Mouse (Mus musculus): ENCODE results near the gene Camk2b.

Gene Camk2b

GRCm38 (mm10) chr11:6050066-6050560 lies 16.0 kb downstream of the Camk2b start:
- no peak for DNase-seq (ENCODE audit: low read depth in 1 of 2, low spot score in 2 of 2)

- DNase-seq (ENCODE audit: low read depth in 1 of 2, low spot score in 2 of 2): no peak
These were observed 18.0 kb downstream of the Camk2b start for GRCm38 (mm10) chr11:6048208-6048607.

GRCm38 (mm10) chr11:6038929-6039328 lies 27.2 kb downstream of the Camk2b start:
- no peak for DNase-seq (ENCODE audit: low read depth in 1 of 2, low spot score in 2 of 2)

GRCm38 (mm10) chr11:6037686-6038085 lies 28.5 kb downstream of the Camk2b start:
- no peak for DNase-seq (ENCODE audit: low read depth in 1 of 2, low spot score in 2 of 2)

- DNase-seq (ENCODE audit: low read depth in 1 of 2, low spot score in 2 of 2): no peak
These were observed 29.0 kb downstream of the Camk2b start for GRCm38 (mm10) chr11:6037198-6037597.

GRCm38 (mm10) chr11:6036477-6036876 lies 29.7 kb downstream of the Camk2b start:
- no peak for DNase-seq (ENCODE audit: low read depth in 1 of 2, low spot score in 2 of 2)

- DNase-seq (ENCODE audit: low read depth in 1 of 2, low spot score in 2 of 2): no peak
These were observed 30.6 kb downstream of the Camk2b start for GRCm38 (mm10) chr11:6035521-6035920.

- DNase-seq (ENCODE audit: low read depth in 1 of 2, low spot score in 2 of 2): no peak
These were observed 31.4 kb downstream of the Camk2b start for GRCm38 (mm10) chr11:6034740-6035139.

GRCm38 (mm10) chr11:6033801-6034200 lies 32.4 kb downstream of the Camk2b start:
- DNase-seq (ENCODE audit: low read depth in 1 of 2, low spot score in 2 of 2): no peak

- peak in 1 of 2 experiments; percentile 28 for DNase-seq (ENCODE audit: low read depth in 1 of 2, low spot score in 2 of 2)
These were observed 33.0 kb downstream of the Camk2b start for GRCm38 (mm10) chr11:6033147-6033546.

GRCm38 (mm10) chr11:6030650-6031049 lies 35.5 kb downstream of the Camk2b start:
- DNase-seq (ENCODE audit: low read depth in 1 of 2, low spot score in 2 of 2): no peak

- DNase-seq (ENCODE audit: low read depth in 1 of 2, low spot score in 2 of 2): no peak
These were observed 36.4 kb downstream of the Camk2b start for GRCm38 (mm10) chr11:6029790-6030189.

GRCm38 (mm10) chr11:6028911-6029310 lies 37.3 kb downstream of the Camk2b start:
- no peak for DNase-seq (ENCODE audit: low read depth in 1 of 2, low spot score in 2 of 2)

GRCm38 (mm10) chr11:6026361-6026760 lies 39.8 kb downstream of the Camk2b start:
- DNase-seq (ENCODE audit: low read depth in 1 of 2, low spot score in 2 of 2): no peak

GRCm38 (mm10) chr11:6024923-6025652 lies 41.1 kb downstream of the Camk2b start:
- DNase-seq (ENCODE audit: low read depth in 1 of 2, low spot score in 2 of 2): no peak

- no peak for DNase-seq (ENCODE audit: low read depth in 1 of 2, low spot score in 2 of 2)
These were observed 45.0 kb downstream of the Camk2b start for GRCm38 (mm10) chr11:6020897-6021839.

GRCm38 (mm10) chr11:6020360-6020759 lies 45.8 kb downstream of the Camk2b start:
- no peak for DNase-seq (ENCODE audit: low read depth in 1 of 2, low spot score in 2 of 2)

- DNase-seq (ENCODE audit: low read depth in 1 of 2, low spot score in 2 of 2): no peak
These were observed 47.7 kb downstream of the Camk2b start for GRCm38 (mm10) chr11:6018218-6019010.

GRCm38 (mm10) chr11:6017484-6018140 lies 48.5 kb downstream of the Camk2b start:
- no peak for DNase-seq (ENCODE audit: low read depth in 1 of 2, low spot score in 2 of 2)

- DNase-seq (ENCODE audit: low read depth in 1 of 2, low spot score in 2 of 2): no peak
These were observed 49.3 kb downstream of the Camk2b start for GRCm38 (mm10) chr11:6016797-6017395.

All from monocyte, adult 2 months (primary cell).